Mouse (Mus musculus) CD4-positive, CD25-positive, alpha-beta regulatory T cell, adult 4 months (primary cell): ENCODE measurements around the gene Prmt2. TPM values are rescaled to one million over a fixed set of nuclear protein-coding genes. Genes with fewer than 3 reads are reported as not detected.
A peak's percentile ranks its signal among the peaks of the same experiment; 100 is the strongest.

Experiments
- ATAC-seq: one replicate; pipeline ENCODE4 v1.8.0; 2017
- polyA plus RNA-seq, 2 experiments: library from polyadenylated mRNA; unstranded; fragments of 100-300 nt; shearing (Covaris generic); gene quantifications; one replicate each; pipeline ENCODE4 v1.2.1; 2017

The Prmt2 gene
- 10 to 100 TPM; 32.8 to 45.9 TPM for polyA plus RNA-seq

DNA sequence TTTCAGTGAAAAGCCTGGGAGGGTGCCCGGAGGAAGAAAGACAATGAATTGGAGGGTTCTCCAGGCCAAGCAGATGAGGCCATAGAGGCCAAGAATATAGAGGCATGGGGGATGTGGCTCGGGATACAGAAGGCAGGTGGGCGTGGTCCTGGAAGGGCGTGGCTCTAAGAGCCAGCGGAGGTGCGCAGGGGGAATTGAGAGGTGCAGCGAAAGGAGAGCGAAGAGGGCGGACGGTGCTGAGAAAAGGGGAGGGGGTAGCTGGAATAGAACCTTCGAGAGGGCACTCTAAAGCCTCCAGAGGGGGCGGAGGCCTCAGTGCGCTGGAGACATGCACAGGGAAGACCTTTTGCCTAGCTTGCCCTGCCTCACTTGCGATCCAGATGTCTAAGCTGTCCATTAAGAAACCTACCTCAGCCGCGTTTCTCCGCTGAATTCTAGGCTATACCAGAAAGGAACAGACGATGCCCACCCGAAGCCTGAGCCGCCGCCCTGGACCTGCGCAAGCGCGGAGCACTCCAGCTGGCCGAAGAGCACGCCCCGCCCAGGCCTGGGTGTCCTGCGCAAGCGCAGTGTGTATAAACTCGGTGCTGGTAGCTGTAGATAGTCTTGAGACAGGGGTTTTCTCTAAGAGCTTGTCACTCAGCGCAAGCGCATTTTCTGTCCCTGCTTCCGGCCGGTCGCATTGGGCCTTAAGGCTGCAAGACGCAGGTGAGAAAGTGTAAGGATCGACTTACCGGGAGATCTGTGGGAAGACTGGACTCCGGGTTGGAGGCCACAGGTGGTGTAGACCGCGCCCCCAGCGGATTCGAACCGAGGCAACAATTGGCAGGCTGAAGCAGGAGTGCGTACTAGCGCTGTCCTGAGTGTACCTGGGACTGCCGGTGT lies at the start of gene Prmt2:
Gene Prmt2, minus strand, starts transcription at position 525 of the 885 bp plus-strand sequence.
- peak; percentile 95 for ATAC-seq

GRCm38 (mm10) chr10:76278541-76279097 lies 41.0 kb upstream of the Prmt2 start:
- no peak for ATAC-seq

GRCm38 (mm10) chr10:76275256-76275655 lies 37.6 kb upstream of the Prmt2 start:
- no peak for ATAC-seq

- ATAC-seq, result peak; percentile 87
These were observed 33.6 kb upstream of the Prmt2 start for GRCm38 (mm10) chr10:76271238-76271637.

- no peak for ATAC-seq
These were observed 24.8 kb upstream of the Prmt2 start for GRCm38 (mm10) chr10:76262431-76262830.

DNA sequence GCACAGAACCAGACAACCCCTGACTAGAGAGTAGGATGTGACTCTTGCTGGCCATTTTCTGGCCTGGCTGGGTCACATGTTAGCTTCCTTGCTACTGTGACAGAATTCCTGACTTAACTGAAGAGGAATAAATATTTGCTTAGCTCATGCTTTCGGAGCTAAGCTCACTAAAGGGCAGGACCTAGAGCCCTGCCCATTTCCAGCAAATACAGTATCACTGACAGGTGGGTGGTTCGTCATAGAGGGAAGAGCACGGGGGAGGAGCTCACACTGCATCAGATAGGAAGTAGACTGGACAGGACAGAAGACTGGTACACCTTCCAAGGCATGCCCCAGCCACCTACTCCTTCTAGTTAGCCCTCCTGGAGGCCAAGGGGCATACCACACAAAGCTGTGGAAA lies 23.8 kb upstream of the Prmt2 start:
- ATAC-seq, result no peak

GRCm38 (mm10) chr10:76260358-76261059 lies 22.8 kb upstream of the Prmt2 start:
- no peak for ATAC-seq

DNA sequence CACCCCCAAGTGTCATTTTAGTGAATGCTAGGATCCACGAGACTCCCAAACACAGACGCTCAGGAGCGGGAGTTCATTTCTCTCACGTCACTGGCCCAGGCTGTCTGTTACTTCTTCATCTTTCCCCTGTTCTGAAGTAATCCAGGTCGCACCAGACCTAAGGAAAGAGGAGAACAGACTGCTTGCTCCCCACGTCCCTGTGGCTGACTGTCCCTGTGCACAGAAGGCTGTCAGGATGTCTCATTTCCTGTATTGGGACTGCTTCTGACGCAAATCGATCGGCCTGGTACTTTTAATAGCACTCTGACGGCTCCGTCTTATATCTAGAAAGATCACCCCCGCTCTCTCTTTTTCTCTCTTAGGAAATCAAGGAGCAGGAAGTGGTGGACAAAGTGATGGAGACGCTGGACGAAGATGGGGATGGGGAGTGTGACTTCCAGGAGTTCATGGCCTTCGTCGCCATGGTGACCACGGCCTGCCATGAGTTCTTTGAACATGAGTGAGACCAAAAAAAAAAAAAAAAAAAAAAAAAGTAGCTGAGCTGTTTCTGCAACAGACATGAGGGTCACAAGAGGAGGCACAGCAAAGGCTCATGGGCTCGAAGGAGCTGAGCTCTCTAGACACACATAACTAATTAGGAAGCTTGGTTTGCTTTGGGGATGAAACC lies 22.0 kb upstream of the Prmt2 start:
- ATAC-seq, result no peak

- ATAC-seq, result no peak
These were observed 20.2 kb upstream of the Prmt2 start for GRCm38 (mm10) chr10:76257719-76258390.

- no peak for ATAC-seq
These were observed 19.6 kb upstream of the Prmt2 start for GRCm38 (mm10) chr10:76257231-76257630.

DNA sequence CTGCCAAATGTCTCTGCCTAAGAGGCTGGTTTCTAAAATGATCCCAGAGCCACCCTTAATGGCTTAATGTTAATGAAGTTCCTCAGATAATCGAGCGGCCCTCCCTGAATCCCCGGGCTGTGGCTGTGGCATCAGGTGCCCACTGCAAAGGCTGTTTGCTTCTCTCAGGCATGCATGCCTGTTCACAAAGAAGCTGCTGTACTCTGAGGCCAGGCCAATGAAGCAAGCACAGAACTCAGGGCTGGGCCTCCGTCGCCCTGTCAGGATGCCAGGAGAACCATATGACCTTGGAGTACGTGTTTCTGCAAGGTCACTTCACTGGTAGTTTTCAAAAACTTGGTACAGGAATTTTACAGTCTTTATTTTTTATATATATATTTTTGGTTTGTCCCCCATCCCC lies 18.0 kb upstream of the Prmt2 start:
- no peak for ATAC-seq

DNA sequence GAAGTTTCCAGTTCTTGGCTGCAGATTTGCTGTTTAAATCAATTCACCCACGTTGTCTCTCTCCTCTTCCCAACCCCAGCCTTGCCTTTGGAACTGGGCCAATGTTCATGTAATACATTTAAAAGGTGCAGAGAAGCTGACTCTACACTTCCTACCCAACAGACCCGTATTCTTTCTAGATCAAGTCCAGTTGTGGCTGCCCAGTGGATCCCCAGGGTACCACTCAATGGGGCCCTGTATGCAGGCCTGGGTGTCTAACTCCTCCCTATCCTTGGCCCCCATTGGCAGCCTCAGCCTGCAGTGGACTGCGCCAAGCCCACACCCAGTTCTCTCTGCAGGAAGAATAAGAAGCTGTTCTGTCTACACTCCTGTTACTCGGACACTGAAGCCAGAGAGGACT lies 15.9 kb upstream of the Prmt2 start, which contains the start of gene S100b:
Gene S100b, plus strand, starts transcription at position 318 of the 400 bp plus-strand sequence.
- no peak for ATAC-seq

DNA sequence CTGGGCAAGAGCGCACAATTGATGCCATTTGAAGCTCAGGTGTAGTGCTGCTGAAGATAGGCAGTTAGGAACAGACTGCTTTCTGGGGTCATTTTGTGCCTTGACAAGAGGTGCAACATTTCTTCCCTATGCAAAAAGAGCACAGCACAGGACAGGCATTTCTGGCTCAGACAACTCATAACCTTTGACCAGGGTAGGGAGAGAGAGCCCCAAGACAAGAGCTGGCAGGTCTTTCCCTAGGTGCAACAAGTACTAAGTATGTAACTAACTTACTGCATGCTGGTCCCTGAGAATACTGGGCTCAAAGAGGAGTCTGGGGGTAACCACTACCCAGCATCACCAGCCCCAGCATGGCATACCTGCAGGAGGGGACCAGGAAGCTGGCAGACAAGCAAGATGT lies 15.4 kb upstream of the Prmt2 start:
- ATAC-seq, result no peak

DNA sequence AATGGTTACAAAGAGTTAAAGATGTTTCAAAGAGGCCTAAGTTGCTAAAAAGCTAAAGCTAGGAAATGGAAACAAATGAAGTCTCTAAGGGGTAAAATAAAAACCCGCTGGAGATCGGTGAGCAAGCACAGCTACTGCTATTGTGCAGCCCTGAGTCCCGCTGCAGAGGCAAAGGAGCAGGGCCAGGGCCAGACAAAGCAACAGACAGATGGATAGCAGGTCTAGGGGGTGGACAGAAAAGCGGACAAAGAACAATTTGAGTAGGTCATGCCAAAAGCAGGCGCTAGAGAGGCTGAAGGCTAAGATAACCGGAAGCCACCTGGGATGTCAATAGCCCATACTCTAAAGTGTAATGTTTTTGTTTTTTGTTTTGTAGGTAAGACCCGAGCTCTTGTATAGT lies 13.2 kb upstream of the Prmt2 start:
- no peak for ATAC-seq

GRCm38 (mm10) chr10:76248647-76248968 lies 10.9 kb upstream of the Prmt2 start:
- ATAC-seq, result no peak

DNA sequence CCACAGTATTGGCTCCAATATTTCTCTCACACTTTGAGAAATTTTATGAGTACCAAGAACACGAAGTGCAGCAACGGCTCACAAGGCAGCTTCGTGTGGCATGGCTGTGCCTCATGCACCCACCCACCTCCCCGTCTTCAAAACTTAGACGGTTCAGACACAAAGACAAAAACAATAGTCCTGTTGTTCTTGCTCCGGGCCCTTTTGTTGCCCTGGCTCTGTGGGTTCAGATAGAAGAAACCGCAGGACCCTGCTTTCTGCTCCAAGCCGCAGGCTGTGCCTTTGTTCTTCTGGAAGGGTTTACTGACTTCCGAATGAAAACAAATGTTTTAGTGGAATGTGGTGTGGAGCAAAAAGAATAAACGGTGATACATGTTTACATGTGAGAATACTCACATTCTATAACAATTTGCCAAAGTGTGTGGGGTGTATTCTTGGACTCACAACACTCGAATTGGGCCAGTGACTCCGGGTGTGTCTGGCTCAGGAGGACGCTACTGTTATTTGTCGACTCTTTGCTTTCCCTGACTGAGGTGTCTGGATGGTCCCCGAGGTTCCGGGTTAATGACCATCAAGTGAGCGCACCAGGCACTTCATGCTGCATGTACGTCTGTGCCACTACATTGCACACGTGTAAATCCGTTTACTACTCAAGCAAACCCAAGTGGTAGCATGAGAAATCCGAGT lies 10.4 kb upstream of the Prmt2 start:
- no peak for ATAC-seq

- no peak for ATAC-seq
These were observed 8.9 kb upstream of the Prmt2 start for GRCm38 (mm10) chr10:76246601-76247000.

GRCm38 (mm10) chr10:76245106-76245505 lies 7.4 kb upstream of the Prmt2 start:
- ATAC-seq, result no peak

DNA sequence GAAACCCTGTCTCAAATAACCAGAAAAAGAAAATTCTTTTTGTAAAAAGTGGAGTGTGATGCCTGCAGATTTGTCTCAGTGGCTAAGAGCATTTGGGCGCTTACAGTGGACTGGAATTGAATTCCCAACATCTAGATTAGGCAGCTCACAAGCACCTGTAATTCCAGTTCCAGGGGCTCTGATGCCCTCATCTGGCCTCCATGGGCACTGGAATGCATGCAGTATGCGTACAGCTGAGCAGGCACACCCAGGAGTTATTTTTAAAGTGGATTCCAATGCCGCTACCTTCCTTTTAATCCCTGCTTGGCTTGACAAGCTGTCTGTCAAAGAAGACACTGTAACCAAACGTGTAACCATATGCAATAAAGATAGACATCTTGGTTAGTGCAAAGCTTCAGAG lies 1.7 kb upstream of the Prmt2 start:
- ATAC-seq, result no peak

DNA sequence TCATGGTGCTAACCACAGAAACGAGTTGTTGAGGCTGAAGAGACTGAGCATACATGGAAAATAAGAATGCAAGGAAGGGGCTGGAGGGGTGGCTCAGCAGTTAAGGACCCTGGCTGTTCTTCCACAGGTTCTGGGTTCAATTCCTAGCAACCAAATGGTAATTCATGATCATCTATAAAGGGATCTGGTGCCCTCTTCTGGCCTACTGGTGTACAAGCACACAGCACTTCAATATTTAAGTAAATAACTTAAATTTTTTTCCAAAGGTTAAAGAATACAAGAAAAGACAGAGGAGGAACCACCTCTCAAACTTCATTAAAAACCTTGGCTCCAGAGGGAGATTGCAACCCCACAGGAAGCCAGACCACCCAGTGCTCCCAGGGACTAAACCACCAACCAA lies 8.0 kb downstream of the Prmt2 start:
- ATAC-seq, result no peak

GRCm38 (mm10) chr10:76225944-76226343 lies 11.7 kb downstream of the Prmt2 start:
- ATAC-seq, result no peak

GRCm38 (mm10) chr10:76218240-76218639 lies 19.4 kb downstream of the Prmt2 start:
- ATAC-seq, result no peak
